Mouse (Mus musculus) layer of hippocampus, adult 18-20 months (tissue): ENCODE results near the gene Gm21149. TPM values are rescaled to one million over a fixed set of nuclear protein-coding genes. Genes with fewer than 3 reads are reported as not detected.
"Not testable (repeated sequence)": the region's sequence is repeated elsewhere in the genome, so short reads cannot be mapped to it uniquely, and the experiment has no call there.

Experiments
- DNase-seq, 2 experiments: peaks; one replicate each; pipeline ENCODE4 v3.0.0; 2022; ENCODE audit warnings: low spot score in 2 of 2
- total RNA-seq, 2 experiments: library from RNA; stranded (reverse); gene quantifications; 2 replicates each; pipeline ENCODE4 v1.2.3; 2021

Gm21149 gene
- total RNA-seq, 2 experiments from 2014 or later = not detected

- peak in 1 of 2 experiments; percentile 41 for DNase-seq
Observed at GRCm38 (mm10) chr5:15463561-15463960, 12.8 kb downstream of the Gm21149 start.

- not testable (repeated sequence) for DNase-seq
Observed at GRCm38 (mm10) chr5:15461613-15462012, 14.7 kb downstream of the Gm21149 start.

- not testable (repeated sequence) for DNase-seq
Observed at GRCm38 (mm10) chr5:15457865-15458571, 18.3 kb downstream of the Gm21149 start.

Other genes with a start within 250 kb of the Gm21149 start
- not detected for gene Gm21190, start 52.7 kb upstream of the Gm21149 start, total RNA-seq
- gene Gm21083, start 100.8 kb upstream of the Gm21149 start, total RNA-seq = not detected
- not detected for gene Speer4d, start 142.5 kb upstream of the Gm21149 start, total RNA-seq
- gene 4930572O03Rik, start 180.5 kb upstream of the Gm21149 start, total RNA-seq = not detected
- gene Speer4c, start 237.7 kb upstream of the Gm21149 start, total RNA-seq = not detected